Mouse (Mus musculus) ovary, postnatal 36 days (tissue): ENCODE measurements around the gene Nova1.

Experiments
- DNase-seq: peaks from one replicate; pipeline ENCODE4 v3.0.0; 2022; ENCODE audit warnings: low spot score, mixed read lengths

Nova1 gene

GRCm38 (mm10) chr12:46818856-46819347 is at the start of gene Nova1:
Nova1 (minus strand) TSS chr12:46818929.
- DNase-seq = peak; percentile 69

- DNase-seq = peak; percentile 93
Observed at GRCm38 (mm10) chr12:46819348-46820022, 756 bp upstream of the Nova1 start.

DNA sequence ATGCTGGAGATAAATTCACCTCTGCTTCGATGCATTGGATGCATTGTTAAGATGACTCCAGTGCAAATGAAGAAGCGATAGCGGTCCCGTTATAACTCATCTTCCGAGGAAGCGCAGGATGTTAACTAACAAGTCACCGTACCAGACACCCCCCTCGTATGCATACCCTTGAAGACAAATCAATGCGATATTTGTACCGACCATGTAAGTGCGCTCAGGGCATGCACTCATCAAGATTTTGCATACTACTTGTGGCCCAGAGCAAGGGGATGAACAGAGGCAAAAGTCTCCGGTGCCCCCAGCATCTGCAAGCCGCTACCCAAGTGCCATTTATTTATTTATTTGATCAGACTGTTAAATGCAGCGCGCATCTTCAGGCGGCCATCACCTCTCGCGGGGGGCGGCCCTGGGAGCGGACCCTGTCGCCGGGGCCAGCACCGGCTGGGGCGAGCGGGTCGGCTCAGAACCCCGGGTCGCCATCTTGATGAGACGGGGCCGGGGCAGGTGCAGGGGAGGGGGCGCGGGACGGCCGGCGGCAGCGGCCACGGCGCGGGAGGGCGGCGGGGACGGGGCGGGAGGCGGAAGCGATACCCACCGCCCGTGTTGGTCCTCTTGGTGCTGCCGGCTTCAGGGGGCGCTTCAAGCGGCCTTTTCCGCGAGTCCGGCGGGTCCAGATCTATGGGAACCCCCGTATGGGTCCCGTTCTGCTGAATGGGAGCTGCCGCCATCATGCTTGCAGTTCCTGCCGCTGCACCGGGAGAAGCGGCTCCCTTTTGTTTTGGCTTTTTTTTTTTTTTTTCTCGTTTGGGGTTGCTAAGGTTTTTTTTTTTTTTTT is 491 bp downstream of the Nova1 start:
- DNase-seq = peak; percentile 40

GRCm38 (mm10) chr12:46817211-46817803 is 1.4 kb downstream of the Nova1 start:
- DNase-seq = no peak

- no peak for DNase-seq
Observed at GRCm38 (mm10) chr12:46816291-46816690, 2.4 kb downstream of the Nova1 start.

DNA sequence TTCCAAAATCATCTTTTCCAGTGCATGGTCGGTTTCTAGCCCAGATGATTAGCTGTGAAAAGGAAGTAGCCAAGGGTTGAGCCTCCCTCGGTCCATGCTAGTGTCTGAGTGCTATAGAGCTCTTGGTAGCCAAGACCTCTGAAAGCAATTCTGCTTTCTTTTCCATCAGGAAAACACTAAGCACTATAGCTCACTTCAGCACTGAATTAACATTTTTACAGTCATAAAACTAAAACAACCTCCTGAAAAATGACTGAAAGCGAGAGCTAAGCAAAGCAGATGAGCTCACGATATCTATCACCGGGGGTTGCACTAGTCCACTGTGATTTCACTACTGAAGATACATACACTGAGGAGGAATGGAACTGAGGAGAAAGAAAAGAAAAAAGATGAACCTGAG is 3.0 kb downstream of the Nova1 start:
- no peak for DNase-seq

GRCm38 (mm10) chr12:46814820-46815219 is 3.9 kb downstream of the Nova1 start:
- DNase-seq = no peak

DNA sequence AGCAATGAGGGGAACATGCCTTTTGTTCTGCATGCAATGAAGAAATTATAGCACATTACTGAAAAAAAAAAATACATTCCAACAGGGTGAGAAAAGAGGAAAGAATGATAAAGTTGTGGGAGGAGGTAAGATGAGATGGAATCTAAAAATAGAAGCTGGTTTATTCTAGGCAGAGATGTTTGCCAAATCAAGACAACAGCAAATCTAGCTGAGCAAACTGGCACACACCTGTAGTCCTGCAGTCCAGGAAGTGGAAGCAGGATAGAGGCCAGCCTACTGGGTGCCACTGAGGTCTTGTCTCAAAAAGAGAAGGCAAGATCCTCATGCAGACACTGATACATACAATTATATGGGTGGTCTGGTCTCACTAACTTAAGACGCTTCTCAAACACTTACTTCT is 17.4 kb downstream of the Nova1 start:
- no peak for DNase-seq

DNA sequence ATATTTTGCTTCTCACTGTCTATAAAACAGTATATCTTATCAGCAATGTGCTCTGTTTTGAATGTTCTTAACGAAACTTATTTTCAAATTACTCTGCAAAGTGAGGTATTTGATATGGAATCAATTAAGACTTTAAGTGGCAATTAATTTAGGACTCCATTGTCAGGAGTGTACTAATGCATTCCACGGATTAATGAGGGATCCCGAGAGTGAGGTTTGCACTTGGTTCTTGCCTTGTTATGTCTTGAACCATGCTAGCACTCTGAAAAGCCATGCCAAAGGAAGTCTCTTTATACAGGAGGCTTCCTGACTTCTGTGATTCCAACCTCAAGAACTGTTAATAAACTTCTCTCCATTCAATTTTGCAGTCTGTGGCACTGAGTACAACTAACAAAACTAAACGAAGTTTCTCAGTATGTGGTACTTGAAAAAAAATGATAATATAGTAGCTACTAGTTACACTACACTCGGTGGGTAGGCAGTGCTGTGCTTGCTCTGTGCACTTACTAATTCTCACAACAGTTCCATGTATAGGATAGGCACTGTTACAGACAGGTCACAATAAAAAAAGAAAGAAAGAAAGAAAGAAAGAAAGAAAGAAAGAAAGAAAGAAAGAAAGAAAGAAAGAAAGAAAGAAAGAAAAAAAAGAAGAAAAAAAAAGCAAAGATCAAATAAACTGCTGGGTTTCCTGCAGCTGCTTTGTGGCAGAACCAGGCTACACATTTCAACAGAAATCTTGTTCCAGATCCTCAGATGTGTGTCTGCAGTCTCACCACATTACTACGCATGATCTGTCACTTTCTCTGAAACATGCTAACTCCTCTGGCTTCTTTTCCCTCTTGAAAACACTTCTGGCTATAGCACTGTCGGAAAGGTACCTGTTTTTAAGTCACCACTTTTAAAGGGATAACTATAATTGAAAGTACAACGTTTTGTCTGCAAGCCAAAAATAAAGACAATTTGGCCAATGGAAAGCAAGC is 36.1 kb downstream of the Nova1 start:
- no peak for DNase-seq

DNA sequence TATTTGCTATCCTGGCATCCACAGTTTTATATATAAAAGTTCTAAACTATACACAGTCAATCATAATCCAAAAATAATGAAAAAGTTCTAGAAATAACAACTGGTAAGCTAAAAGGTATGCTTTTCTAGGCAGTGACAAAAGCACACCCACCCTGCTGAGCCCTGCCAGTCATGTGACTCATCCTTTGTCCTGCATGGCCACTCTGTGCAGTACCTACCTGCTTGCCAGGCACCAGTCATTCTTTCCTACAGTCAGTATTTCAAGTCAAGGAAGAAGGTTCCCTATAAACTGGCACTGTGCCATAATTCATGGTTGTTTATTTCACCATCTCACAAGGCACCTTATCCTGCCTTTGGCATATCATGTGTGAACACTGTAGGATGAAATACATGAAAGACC is 37.2 kb downstream of the Nova1 start:
- no peak for DNase-seq

- DNase-seq = no peak
Observed at GRCm38 (mm10) chr12:46780983-46781382, 37.7 kb downstream of the Nova1 start.

DNA sequence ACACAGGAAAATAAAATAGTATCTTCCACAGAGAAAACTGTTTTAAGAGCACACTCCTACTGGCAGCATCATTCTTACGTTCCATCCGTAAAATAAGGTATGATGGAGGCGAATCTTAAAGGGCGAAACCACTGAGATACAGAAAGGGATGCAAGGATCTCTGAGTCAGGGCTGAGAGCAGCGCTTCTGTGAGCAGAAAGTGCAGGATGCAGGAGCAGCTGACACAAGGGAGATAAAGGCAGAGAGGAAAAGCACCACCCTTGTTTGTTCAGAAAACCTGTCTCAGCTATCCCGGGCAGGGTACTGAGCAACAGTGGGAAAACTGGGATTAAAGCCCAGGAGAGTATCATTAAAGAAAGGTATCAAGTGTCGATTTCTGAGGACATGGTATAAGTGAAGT is 59.3 kb downstream of the Nova1 start:
- no peak for DNase-seq

DNA sequence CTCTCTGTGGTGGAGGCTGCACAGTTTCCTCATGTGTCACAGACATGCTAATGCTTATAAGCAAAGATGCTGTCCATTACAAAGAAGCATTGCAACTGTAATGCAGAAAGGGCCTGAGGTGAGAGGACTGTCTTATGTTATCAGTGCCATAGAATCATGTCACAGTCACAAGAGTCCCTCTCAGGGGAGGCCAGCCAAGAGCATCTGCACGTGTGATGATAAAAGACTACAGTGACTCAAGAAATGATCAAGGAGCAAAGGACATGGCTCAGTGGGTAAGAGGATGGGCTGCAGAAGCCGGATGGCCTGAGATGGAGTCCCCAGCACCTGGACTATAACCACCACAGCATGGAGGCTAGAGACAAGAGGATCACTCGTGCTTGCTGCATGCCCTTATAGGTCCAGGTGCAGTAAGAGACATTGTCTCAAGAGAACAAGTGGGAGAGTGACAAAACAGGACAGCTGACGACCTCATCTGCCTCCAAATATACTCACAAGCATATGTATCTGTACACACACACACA is 64.3 kb downstream of the Nova1 start:
- no peak for DNase-seq

DNA sequence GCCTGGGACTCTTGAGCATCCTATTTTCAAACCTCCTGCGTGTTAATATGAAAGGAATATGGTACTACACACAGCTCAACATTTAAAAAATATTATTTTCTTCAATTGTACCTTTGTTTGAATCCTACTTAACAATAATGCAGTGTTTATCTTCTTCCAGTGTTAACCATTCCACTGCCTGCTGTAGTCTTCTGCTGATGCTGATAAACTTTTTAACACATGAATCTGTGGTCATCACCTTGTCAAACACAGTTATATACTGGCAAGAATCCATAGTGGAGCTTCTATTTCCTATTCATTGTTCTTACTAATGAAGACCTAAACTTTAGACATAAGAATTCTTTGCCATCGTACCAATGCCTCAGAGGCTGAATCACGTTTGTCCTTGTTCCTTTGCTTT is 65.6 kb downstream of the Nova1 start:
- DNase-seq = no peak

DNA sequence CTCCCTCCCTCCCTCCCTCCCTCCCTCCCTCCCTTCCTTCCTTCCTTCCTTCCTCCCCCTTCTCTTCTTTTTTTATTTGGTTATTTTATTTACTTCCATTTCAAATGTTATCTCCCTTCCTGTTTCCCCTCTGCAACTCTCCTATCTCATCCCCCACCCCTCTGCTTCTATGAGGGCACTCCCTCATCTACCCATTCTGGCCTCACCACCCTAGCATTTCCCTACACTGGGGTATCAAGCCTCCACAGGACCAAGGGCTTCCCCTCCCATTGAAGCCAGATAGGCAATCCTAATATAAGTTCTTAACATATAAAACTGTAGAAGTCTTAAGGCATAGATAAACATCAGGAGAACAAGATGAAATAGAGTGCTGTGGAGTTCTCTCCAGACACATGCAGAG is 85.5 kb downstream of the Nova1 start:
- DNase-seq = no peak

- no peak for DNase-seq
Observed at GRCm38 (mm10) chr12:46731943-46732342, 86.8 kb downstream of the Nova1 start.

GRCm38 (mm10) chr12:46721914-46722313 is 96.8 kb downstream of the Nova1 start:
- no peak for DNase-seq

DNA sequence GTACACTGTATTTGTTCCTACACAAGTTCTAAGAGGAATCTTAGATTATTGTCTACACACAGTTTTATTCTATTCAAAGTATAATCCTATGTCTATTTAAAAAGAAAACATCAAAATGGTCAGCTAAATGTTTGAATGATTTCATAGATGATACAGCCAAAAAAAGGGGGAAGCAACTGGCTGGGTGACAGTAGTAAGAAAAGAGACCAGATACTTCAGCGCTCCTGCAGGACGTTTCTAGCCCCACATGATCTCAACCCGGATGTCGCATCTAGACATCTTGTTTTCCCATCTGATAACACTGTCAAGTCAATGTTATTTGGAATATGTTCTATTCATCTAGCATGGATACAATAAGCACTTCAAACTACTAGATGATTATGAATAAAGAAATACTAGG is 99.7 kb downstream of the Nova1 start:
- DNase-seq = no peak

DNA sequence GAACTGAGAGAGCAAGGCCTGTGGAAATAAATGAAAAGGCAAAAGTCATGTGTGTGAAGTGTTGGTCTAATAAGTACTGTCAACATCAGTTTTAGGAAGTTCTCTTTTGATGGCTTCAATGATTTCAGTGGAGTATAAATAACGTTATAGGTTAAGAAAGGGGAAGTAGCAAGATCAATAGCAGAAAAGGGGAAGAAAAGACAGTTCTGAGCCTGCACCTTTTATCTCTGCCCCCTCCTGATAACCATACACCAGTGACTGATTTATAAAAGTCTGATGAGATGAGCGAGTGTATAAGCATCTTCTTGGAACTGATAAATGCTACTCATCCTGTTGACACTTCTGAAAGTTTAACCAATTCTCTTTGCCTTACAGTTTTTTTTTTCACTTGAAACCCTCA is 108.6 kb downstream of the Nova1 start:
- no peak for DNase-seq

DNA sequence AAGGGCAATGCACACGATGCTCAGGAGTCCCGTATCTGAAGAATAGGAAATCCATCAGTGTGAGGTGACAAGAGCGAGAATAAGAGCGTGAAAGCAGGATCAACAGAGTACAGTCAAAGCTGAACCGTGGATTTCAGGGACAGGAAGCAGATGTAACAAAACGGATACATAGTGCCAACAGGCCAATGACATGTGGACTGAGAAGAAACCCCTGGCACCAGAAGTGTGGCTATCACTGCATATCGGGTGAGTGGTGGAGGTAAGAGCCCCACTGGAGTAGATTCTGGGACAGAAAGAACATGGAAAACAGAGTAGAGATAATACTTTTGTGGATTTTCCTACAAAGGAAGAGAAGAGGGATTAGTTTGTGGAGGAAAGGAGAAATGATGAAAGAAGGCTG is 109.3 kb downstream of the Nova1 start:
- no peak for DNase-seq

- DNase-seq = no peak
Observed at GRCm38 (mm10) chr12:46700202-46700601, 118.5 kb downstream of the Nova1 start.

DNA sequence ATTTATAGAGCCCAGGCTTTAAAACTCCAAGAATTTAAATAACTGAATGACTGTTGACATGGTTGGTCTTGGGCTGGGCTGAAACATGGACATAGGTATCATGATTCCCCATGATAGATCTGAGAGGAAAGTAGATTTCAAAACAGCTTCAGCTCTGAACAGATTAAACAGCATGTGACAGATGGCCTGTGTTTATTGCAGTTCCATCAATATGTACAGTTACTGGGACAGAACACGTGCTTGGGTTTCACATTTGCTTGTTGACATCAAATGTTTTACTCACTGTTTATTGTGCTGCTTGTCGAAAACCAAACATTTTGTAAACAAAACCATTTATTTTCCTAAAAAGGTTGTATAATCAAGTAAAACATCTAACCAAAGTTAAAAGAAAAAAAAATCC is 142.4 kb downstream of the Nova1 start:
- no peak for DNase-seq
